Mouse (Mus musculus) macrophage (primary cell): ENCODE measurements around the gene Slc39a1. TPM values are rescaled to one million over a fixed set of nuclear protein-coding genes. Genes with fewer than 3 reads are reported as not detected.
"Not testable (repeated sequence)": the region's sequence is repeated elsewhere in the genome, so short reads cannot be mapped to it uniquely, and the experiment has no call there.

ENCODE experiments used
- H3K27ac ChIP-seq: fragments of 350-480 bp; formaldehyde crosslinking; 2 replicates; pipeline ENCODE4 v1.9.0; 2021
- H3K36me3 ChIP-seq: fragments of 350-480 bp; formaldehyde crosslinking; 2 replicates; pipeline ENCODE4 v1.9.0; 2021; ENCODE audit errors: inconsistent target
- H3K4me3 ChIP-seq: fragments of 350-480 bp; formaldehyde crosslinking; 2 replicates; pipeline ENCODE4 v1.9.0; 2021; ENCODE audit errors: inconsistent target
- H3K79me2 ChIP-seq: fragments of 350-480 bp; formaldehyde crosslinking; 2 replicates; pipeline ENCODE4 v1.9.0; 2021; ENCODE audit errors: inconsistent target
- WGBS: methylation state at CpG from one replicate; pipeline ENCODE4 v1.1.7; 2026; ENCODE audit warnings: inconsistent platforms; ENCODE audit not compliant: missing documents; 5-methylcytosine and 5-hydroxymethylcytosine counted together
- polyA plus RNA-seq: library from polyadenylated mRNA; stranded (reverse); fragments of 250-400 nt; gene quantifications from 3 replicates; pipeline ENCODE4 v1.2.4, GENCODE M21; 2018; ENCODE audit warnings: inconsistent platforms

The Slc39a1 gene
- polyA plus RNA-seq, 1 experiment from 2014 or later, result 236 TPM

GRCm38 (mm10) chr3:90266901-90267775 lies 19.2 kb downstream of the Slc39a1 start:
- WGBS, result 60% methylated on average over 19 of the region's 20 CpGs
- Histone ChIP-seq H3K79me2 (peaks cover 49% of the 10 kb centered on the region), H3K36me3 (peaks cover 54% of the 10 kb centered on the region), H3K4me3 (peak overlapping the region; percentile 79), H3K27ac (peak overlapping the region; percentile 98)

- peaks cover 51% of the 10 kb centered on the region for H3K79me2 ChIP-seq
- H3K4me3 ChIP-seq, result no peak overlapping the region
- H3K36me3 ChIP-seq, result peaks cover 54% of the 10 kb centered on the region
- WGBS, result 99% methylated on average over 5 of the region's 11 CpGs
- H3K27ac ChIP-seq, result no peak overlapping the region
Measured at GRCm38 (mm10) chr3:90268190-90268589, 20.2 kb downstream of the Slc39a1 start.

- Histone ChIP-seq H3K4me3 (no peak overlapping the region), H3K36me3 (peaks cover 60% of the 10 kb centered on the region)
- 97% methylated on average over 16 of the region's 16 CpGs for WGBS
Measured at GRCm38 (mm10) chr3:90268971-90269370, 21.0 kb downstream of the Slc39a1 start.

DNA sequence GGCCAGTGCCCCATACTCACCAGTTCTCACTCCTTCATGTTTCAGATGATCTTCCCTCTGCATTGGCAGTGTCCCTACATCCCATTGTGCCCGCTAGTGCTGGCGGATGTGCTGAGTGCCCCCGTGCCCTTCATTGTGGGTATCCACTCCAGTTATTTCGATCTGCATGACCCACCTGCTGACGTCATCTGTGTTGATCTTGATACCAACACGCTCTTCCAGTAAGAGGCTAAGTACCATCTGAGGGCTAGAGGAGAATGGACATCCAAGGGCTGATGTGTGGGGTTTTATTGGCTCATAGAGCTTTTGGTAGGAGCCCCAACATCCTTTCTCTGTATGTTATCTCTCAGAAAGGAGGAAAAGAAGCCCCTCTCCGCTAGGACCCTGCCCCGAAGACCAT lies 22.8 kb downstream of the Slc39a1 start:
- no peak overlapping the region for H3K4me3 ChIP-seq
- H3K36me3 ChIP-seq, result peaks cover 77% of the 10 kb centered on the region
- H3K79me2 ChIP-seq, result peaks cover 51% of the 10 kb centered on the region
- H3K27ac ChIP-seq, result no peak overlapping the region
- WGBS, result 97% methylated on average over 8 of the region's 8 CpGs

More at GRCm38 (mm10) chr3:90268971-90269370, 21.0 kb downstream of the Slc39a1 start:
- peaks cover 51% of the 10 kb centered on the region for H3K79me2 ChIP-seq
- H3K27ac ChIP-seq, result no peak overlapping the region

DNA sequence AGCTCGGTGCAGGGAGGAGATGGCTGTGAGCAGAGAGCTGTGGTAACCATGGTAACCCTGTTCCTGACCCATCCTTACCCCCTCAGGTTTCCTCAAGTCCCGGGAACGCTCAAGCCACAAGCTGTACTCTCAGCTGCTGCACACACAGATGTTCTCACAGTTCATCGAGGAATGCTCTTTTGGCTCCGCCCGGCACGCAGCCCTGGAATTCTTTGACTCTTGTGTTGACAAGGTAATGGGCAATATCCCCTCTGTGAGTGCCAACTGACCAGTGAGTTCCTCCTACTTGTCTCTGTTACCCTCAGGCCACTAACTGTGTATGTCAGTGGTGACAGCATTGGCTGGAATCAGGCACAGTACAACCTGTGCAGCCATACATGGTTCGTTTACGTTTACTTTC lies 24.2 kb downstream of the Slc39a1 start:
- 95% methylated on average over 9 of the region's 9 CpGs for WGBS
- H3K36me3 ChIP-seq, result peaks cover 90% of the 10 kb centered on the region
- H3K4me3 ChIP-seq, result no peak overlapping the region
- no peak overlapping the region for H3K27ac ChIP-seq
- H3K79me2 ChIP-seq, result peaks cover 42% of the 10 kb centered on the region

DNA sequence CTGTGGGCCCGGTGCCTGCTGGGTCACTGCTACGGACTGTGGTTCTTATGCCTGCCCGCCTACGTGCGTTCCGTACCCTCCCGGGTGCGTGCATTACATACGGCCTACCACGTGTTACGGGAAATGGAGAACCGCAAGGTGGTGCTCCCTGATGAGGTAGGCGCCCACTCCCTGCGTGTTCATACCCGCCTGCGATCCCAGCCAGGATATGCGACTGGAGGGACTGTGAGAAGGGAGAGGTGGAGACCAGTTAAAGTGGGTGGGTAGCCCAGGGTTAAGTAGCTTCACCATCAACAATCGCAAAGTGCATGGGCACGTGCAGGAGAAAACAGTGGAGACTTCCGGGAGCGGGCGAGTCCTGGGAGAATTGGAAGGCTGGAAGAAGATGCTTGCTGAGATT lies 25.9 kb downstream of the Slc39a1 start:
- WGBS, result 92% methylated on average over 22 of the region's 22 CpGs

GRCm38 (mm10) chr3:90275286-90275685 lies 27.3 kb downstream of the Slc39a1 start:
- whole genome bisulfite sequencing, result 94% methylated on average over 11 of the region's 11 CpGs
- no peak overlapping the region for H3K4me3 ChIP-seq
- peaks cover 11% of the 10 kb centered on the region; the same call in 1 of the 2 replicates for H3K79me2 ChIP-seq
- no peak overlapping the region for H3K27ac ChIP-seq
- peaks cover 99% of the 10 kb centered on the region for H3K36me3 ChIP-seq

More for the DNA sequence above, 25.9 kb downstream of the Slc39a1 start:
- no peak overlapping the region for H3K4me3 ChIP-seq
- H3K36me3 ChIP-seq, result peaks cover 97% of the 10 kb centered on the region
- H3K27ac ChIP-seq, result no peak overlapping the region
- H3K79me2 ChIP-seq, result peaks cover 26% of the 10 kb centered on the region

DNA sequence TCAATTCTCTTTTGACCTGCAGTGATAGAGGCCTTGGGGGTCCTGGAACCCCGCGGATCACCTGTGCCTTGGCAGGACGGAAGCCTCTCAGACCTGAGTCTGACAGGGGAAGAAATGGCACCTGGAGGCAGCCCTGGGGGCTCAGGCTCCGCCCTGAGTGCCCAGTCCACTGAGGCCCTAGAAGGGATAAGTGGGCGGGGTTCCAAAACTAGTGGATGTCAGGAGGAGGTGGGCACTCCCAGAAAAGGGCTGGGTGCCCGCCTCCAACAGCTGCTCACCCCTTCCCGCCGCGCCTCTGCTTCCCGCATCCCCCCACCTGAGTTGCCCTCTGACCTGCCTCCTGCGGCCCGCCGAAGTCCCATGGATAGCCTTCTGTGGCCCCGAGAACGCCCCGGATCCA lies 28.9 kb downstream of the Slc39a1 start:
- Histone ChIP-seq H3K79me2 (peaks cover 5% of the 10 kb centered on the region; the same call in 1 of the 2 replicates), H3K36me3 (peaks cover 90% of the 10 kb centered on the region), H3K4me3 (no peak overlapping the region), H3K27ac (no peak overlapping the region)
- WGBS, result 92% methylated on average over 16 of the region's 16 CpGs

- WGBS, result 97% methylated on average over 9 of the region's 9 CpGs
- Histone ChIP-seq H3K27ac (no peak overlapping the region), H3K4me3 (no peak overlapping the region), H3K79me2 (no peaks in the 10 kb centered on the region; the same call in 1 of the 2 replicates), H3K36me3 (peaks cover 81% of the 10 kb centered on the region)
Measured at GRCm38 (mm10) chr3:90277793-90278192, 29.8 kb downstream of the Slc39a1 start.

DNA sequence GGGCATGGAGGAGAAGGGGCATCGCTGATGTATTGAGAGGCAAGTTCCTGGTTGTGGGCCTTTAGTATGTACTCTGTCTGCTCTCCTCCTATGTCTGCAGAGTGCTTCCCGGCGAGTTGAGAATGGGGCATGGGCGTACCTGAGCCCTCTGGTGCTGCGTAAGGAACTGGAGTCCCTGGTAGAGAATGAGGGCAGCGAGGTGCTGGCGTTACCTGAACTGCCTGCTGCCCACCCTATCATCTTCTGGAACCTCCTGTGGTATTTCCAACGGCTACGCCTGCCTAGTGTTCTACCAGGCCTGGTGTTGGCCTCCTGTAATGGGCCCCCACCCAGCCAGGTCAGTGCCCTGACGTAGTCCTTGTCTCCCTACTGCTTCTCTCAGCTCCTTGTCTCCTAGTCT lies 30.2 kb downstream of the Slc39a1 start:
- WGBS, result 100% methylated on average over 5 of the region's 10 CpGs
- peaks cover 77% of the 10 kb centered on the region for H3K36me3 ChIP-seq
- H3K4me3 ChIP-seq, result no peak overlapping the region
- no peak overlapping the region for H3K27ac ChIP-seq
- H3K79me2 ChIP-seq, result no peaks in the 10 kb centered on the region; the same call in 1 of the 2 replicates

DNA sequence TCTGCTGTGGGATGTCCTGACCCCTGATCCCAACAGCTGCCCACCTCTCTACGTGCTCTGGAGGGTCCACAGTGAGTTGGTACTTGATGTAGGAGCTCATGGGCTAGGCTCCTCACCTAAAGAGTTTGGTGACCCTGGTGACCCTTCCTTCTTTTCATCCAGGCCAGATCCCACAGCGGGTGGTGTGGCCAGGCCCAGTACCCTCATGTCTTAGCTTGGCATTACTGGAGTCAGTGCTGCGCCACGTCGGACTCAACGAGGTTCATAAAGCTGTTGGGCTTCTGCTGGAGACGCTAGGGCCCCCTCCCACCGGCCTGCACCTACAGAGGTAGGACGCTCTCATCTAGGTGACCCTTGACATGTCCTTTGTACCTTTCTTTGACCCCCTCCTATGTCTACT lies 31.2 kb downstream of the Slc39a1 start:
- H3K27ac ChIP-seq, result no peak overlapping the region
- H3K79me2 ChIP-seq, result no peaks in the 10 kb centered on the region
- H3K36me3 ChIP-seq, result peaks cover 67% of the 10 kb centered on the region
- H3K4me3 ChIP-seq, result no peak overlapping the region
- WGBS, result 97% methylated on average over 9 of the region's 9 CpGs

- Histone ChIP-seq H3K4me3 (no peak overlapping the region), H3K36me3 (peaks cover 62% of the 10 kb centered on the region), H3K79me2 (no peaks in the 10 kb centered on the region), H3K27ac (no peak overlapping the region)
- whole genome bisulfite sequencing, result 94% methylated on average over 7 of the region's 7 CpGs
Measured at GRCm38 (mm10) chr3:90279743-90280142, 31.8 kb downstream of the Slc39a1 start.

DNA sequence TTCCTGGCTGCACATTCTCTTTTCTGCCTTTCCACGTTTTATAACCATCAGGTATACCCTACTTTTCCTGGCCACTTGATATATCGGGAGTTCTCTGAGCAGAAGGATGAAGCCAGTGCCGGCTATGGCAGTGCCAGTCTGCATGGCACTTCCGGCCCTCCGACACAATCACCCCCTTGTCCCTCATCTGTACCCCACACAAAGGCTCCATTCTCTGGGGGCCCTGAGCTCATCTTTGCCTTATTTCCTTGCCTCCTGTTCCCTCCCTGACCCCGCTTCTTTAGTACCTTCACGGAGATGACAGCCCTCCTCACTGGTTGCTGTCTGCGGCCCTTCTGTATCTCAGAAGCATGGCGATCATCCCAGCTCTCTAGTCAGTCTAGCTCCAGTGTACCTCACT lies 32.7 kb downstream of the Slc39a1 start:
- no peaks in the 10 kb centered on the region for H3K79me2 ChIP-seq
- no peak overlapping the region for H3K27ac ChIP-seq
- no peak overlapping the region for H3K4me3 ChIP-seq
- peaks cover 52% of the 10 kb centered on the region for H3K36me3 ChIP-seq
- WGBS, result 94% methylated on average over 8 of the region's 9 CpGs

GRCm38 (mm10) chr3:90284150-90284549 lies 36.2 kb downstream of the Slc39a1 start:
- H3K36me3 ChIP-seq, result peaks cover 19% of the 10 kb centered on the region
- WGBS, result 92% methylated on average over 2 of the region's 2 CpGs

GRCm38 (mm10) chr3:90289403-90289802 lies 41.4 kb downstream of the Slc39a1 start:
- 80% methylated on average over 1 of the region's 3 CpGs for WGBS

More at GRCm38 (mm10) chr3:90284150-90284549, 36.2 kb downstream of the Slc39a1 start:
- H3K79me2 ChIP-seq, result no peaks in the 10 kb centered on the region
- H3K4me3 ChIP-seq, result no peak overlapping the region
- H3K27ac ChIP-seq, result no peak overlapping the region

More at GRCm38 (mm10) chr3:90289403-90289802, 41.4 kb downstream of the Slc39a1 start:
- not testable (repeated sequence) for H3K79me2 ChIP-seq, H3K36me3 ChIP-seq, H3K27ac ChIP-seq, H3K4me3 ChIP-seq
